Mouse (Mus musculus) stomach, postnatal 0 days (tissue): ENCODE results near the gene Calu. TPM values are rescaled to one million over a fixed set of nuclear protein-coding genes. Genes with fewer than 3 reads are reported as not detected.
"Not testable (repeated sequence)": the region's sequence is repeated elsewhere in the genome, so short reads cannot be mapped to it uniquely, and the experiment has no call there.

Experiments used
- ATAC-seq: fragments of 200-750 bp; cut with Nextera tagmentation; 2 replicates; pipeline ENCODE4 v1.8.0; 2017; ENCODE audit not compliant: low FRiP score, low TSS enrichment
- DNase-seq: peaks from one replicate; pipeline ENCODE4 v3.0.0-alpha.2; 2016; ENCODE audit warnings: low spot score
- H3K27ac ChIP-seq: fragments of 300-500 bp; sonication (generic); replicated peaks from 2 replicates; pipeline ENCODE4 v1.5.1; 2014; ENCODE audit warnings: mild to moderate bottlenecking, control low read depth
- H3K27me3 ChIP-seq: fragments of 300-500 bp; sonication (generic); 2 replicates; pipeline ENCODE4 v1.6.1; 2014; ENCODE audit warnings: low read length; ENCODE audit not compliant: control insufficient read depth, insufficient read depth
- H3K36me3 ChIP-seq: fragments of 300-500 bp; sonication (generic); 2 replicates; pipeline ENCODE4 v1.6.1; 2014; ENCODE audit warnings: low read length, mixed read lengths; ENCODE audit not compliant: control insufficient read depth, insufficient read depth
- H3K4me1 ChIP-seq: fragments of 300-500 bp; sonication (generic); replicated peaks from 2 replicates; pipeline ENCODE4 v1.6.1; 2014; ENCODE audit warnings: antibody characterized with exemption; ENCODE audit not compliant: control insufficient read depth, insufficient read depth
- H3K4me2 ChIP-seq: fragments of 300-500 bp; sonication (generic); replicated peaks from 2 replicates; pipeline ENCODE4 v1.6.1; 2014; ENCODE audit warnings: low read depth, mild to moderate bottlenecking, control low read depth, moderate library complexity
- H3K4me3 ChIP-seq: fragments of 300-500 bp; sonication (generic); 2 replicates; pipeline ENCODE4 v1.5.1; 2014; ENCODE audit warnings: low read depth, low read length, control low read depth
- H3K9ac ChIP-seq: fragments of 300-500 bp; sonication (generic); 2 replicates; pipeline ENCODE4 v1.6.1; 2014; ENCODE audit warnings: mild to moderate bottlenecking, low read length, control low read depth, mixed read lengths
- H3K9me3 ChIP-seq: fragments of 300-500 bp; sonication (generic); 2 replicates; pipeline ENCODE4 v1.6.1; 2016; ENCODE audit warnings: low read length; ENCODE audit not compliant: control insufficient read depth
- CTCF ChIP-seq: IDR thresholded peaks from 2 replicates; pipeline ENCODE4 v1.5.1; 2016; ENCODE audit warnings: antibody characterized with exemption, low read depth, mild to moderate bottlenecking, moderate library complexity
- EP300 ChIP-seq: optimal IDR thresholded peaks from 2 replicates; pipeline ENCODE3; 2016; ENCODE audit warnings: antibody characterized with exemption
- WGBS: fragments of 180-500 bp; shearing (Covaris S2); extraction: QIAGEN DNeasy Blood & Tissue Kit; methylation state at CpG from one replicate; pipeline ENCODE4 v1.1.7; 2014; 5-methylcytosine and 5-hydroxymethylcytosine counted together
- polyA plus RNA-seq: library from polyadenylated mRNA; unstranded; fragments of >200 nt; fragmentation: Nextera tagmentation; extraction: Ambion mirVana; gene quantifications from 2 replicates; pipeline ENCODE4 v1.2.1, GENCODE M21; 2015

The Calu gene
- polyA plus RNA-seq, 1 experiment from 2014 or later: 205 TPM

- Histone ChIP-seq H3K27me3 (no peaks in the 10 kb centered on the region), H3K4me1 (peaks cover 4% of the 10 kb centered on the region; the same call in 1 of the 2 replicates), H3K36me3 (no peaks in the 10 kb centered on the region), H3K9ac (no peak overlapping the region; the same call in 1 of the 2 replicates), H3K9me3 (no peaks in the 10 kb centered on the region), H3K4me2 (peak overlapping the region; percentile 42), H3K27ac (peak overlapping the region; percentile 87), H3K4me3 (peak overlapping the region; percentile 27)
- ATAC-seq (peak; percentile 92), DNase-seq (peak; percentile 83)
- no peak for TF ChIP-seq CTCF
- no peak for TF ChIP-seq EP300
- 3% methylated on average over 11 of the region's 11 CpGs for WGBS
These were observed 40.8 kb downstream of the Calu start for GRCm38 (mm10) chr6:29388606-29389080.

DNA sequence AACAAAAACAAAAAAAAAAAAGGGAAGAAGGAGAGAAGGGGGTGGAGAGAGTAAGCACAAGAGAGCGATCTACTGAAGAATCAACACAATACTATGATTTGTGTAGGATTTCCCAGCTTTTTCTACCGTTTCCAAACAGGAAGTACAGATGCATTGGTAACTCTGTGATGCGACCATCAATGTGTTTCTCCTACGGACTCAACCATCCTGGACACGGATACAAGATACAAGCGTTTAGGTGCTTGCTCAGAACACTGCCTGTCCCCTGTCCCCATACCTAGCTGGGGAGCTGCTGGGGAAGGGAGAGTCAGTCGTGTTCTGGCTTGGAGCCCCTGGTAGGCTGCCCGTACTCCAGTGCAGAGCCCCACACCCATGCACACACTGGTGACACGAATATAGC lies 41.6 kb downstream of the Calu start:
- H3K36me3 ChIP-seq: no peaks in the 10 kb centered on the region
- no peak overlapping the region for H3K9ac ChIP-seq
- TF ChIP-seq EP300 (no peak), CTCF (no peak)
- ATAC-seq (no peak), DNase-seq (no peak)
- no peak overlapping the region for H3K27ac ChIP-seq
- peaks cover 4% of the 10 kb centered on the region; the same call in 1 of the 2 replicates for H3K4me1 ChIP-seq
- no peak overlapping the region for H3K4me2 ChIP-seq
- no peaks in the 10 kb centered on the region for H3K9me3 ChIP-seq
- H3K4me3 ChIP-seq: no peak overlapping the region
- no peaks in the 10 kb centered on the region for H3K27me3 ChIP-seq
- 44% methylated on average over 9 of the region's 9 CpGs for WGBS

- WGBS: 77% methylated on average over 1 of the region's 1 CpGs
- not testable (repeated sequence) for H3K4me1 ChIP-seq, H3K4me2 ChIP-seq, H3K4me3 ChIP-seq, H3K9ac ChIP-seq, H3K27ac ChIP-seq, ATAC-seq, H3K9me3 ChIP-seq, DNase-seq, H3K36me3 ChIP-seq, H3K27me3 ChIP-seq
These were observed 42.6 kb downstream of the Calu start for GRCm38 (mm10) chr6:29390500-29390899.

DNA sequence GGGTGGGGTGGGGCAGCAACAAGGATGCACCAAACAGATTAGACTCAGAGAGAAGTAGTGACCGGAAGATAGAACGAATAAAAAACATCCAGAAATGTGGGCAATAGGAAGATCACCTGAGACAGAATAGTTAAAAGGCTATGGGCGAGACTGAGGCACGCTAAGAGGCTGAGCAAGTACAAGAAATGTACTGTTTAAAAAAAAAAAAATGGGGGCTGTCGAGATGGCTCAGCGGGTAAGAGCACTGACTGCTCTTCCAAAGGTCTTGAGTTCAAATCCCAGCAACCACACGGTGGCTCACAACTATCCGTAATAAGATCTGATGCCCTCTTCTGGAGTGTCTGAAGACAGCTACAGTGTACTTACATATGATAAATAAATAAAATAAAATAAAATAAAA lies 43.4 kb downstream of the Calu start:
- WGBS: 65% methylated on average over 8 of the region's 8 CpGs
- H3K9me3 ChIP-seq, ATAC-seq: not testable (repeated sequence)

DNA sequence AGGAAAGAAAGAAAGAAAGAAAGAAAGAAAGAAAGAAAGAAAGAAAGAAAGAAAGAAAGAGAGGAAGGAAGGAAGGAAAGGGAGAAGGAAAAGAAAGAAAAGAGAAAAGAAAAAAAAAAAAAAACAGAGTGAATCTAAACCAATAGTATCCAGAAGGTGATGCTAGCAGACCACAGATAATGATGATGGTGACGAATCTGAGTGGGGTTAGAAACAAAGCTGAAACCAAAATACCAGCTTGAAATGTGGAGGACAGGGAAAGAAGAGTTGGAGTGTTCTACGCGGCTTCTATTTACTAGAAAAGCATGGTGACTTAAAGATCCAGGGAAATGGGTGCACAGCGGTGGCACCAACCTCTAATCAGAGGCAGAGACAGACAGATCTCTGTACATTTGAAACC lies 43.9 kb downstream of the Calu start:
- Histone ChIP-seq H3K27ac (no peak overlapping the region), H3K9ac (no peak overlapping the region), H3K4me2 (no peak overlapping the region), H3K4me1 (peaks cover 6% of the 10 kb centered on the region; the same call in 1 of the 2 replicates), H3K36me3 (no peaks in the 10 kb centered on the region), H3K4me3 (no peak overlapping the region), H3K27me3 (no peaks in the 10 kb centered on the region), H3K9me3 (no peaks in the 10 kb centered on the region)
- ATAC-seq (no peak), DNase-seq (no peak)
- WGBS: 66% methylated on average over 4 of the region's 4 CpGs
- no peak for TF ChIP-seq EP300
- TF ChIP-seq CTCF: peak; percentile 56

More for the DNA sequence above, 43.4 kb downstream of the Calu start:
- not testable (repeated sequence) for H3K27me3 ChIP-seq, H3K4me1 ChIP-seq, H3K9ac ChIP-seq, DNase-seq, H3K4me3 ChIP-seq, H3K36me3 ChIP-seq, H3K4me2 ChIP-seq, H3K27ac ChIP-seq

- TF ChIP-seq EP300 (no peak), CTCF (no peak)
- H3K4me3 ChIP-seq: no peak overlapping the region
- no peaks in the 10 kb centered on the region for H3K36me3 ChIP-seq
- DNase-seq: no peak
- H3K27ac ChIP-seq: no peak overlapping the region
- no peaks in the 10 kb centered on the region for H3K27me3 ChIP-seq
- no peaks in the 10 kb centered on the region for H3K9me3 ChIP-seq
- H3K9ac ChIP-seq: no peak overlapping the region
- 84% methylated on average over 1 of the region's 1 CpGs for WGBS
- no peak overlapping the region for H3K4me2 ChIP-seq
- no peak for ATAC-seq
- H3K4me1 ChIP-seq: 0 out of 2 replicates have a peak, but pooled peaks cover 2% of the 10 kb centered on the region
These were observed 46.4 kb downstream of the Calu start for GRCm38 (mm10) chr6:29394286-29394685.
